ENCODE assay signal across 8 mouse cellular contexts in genomic region chr7:105726144-105726979, GRCm38 (mm10). TPM values are rescaled to one million over a fixed set of nuclear protein-coding genes. Genes with fewer than 3 reads are reported as not detected.
DNase-seq lines count a peak whose midpoint lies in the region; ATAC-seq and TF ChIP-seq lines count a peak whose summit lies in the region.

No protein-coding gene starts in this region.

- WGBS in forebrain, embryonic 14.5 days = 84% methylated on average over 4 of the region's 4 CpGs
- WGBS in limb, embryonic 13.5 days = 78% methylated on average over 4 of the region's 4 CpGs
- WGBS in midbrain, embryonic 13.5 days = 84% methylated on average over 4 of the region's 4 CpGs
- 72% methylated on average over 4 of the region's 4 CpGs for WGBS in stomach, postnatal 0 days

- intact Hi-C loops in heart, postnatal 25 days (cut with DNase I) = loop anchor here (1.0 kb wide), 1 partner anchor 92 kb away; no protein-coding TSS in a partner anchor

- no peaks in the 10 kb centered on the region for H3K4me1 ChIP-seq in forebrain, embryonic 14.5 days (ENCODE audit: control insufficient read depth, insufficient read depth, low read length)
- H3K4me1 ChIP-seq in limb, embryonic 13.5 days = no peaks in the 10 kb centered on the region
- peaks cover 17% of the 10 kb centered on the region for H3K4me1 ChIP-seq in midbrain, embryonic 13.5 days (replicated peaks)
- H3K4me1 ChIP-seq in stomach, postnatal 0 days (replicated peaks; ENCODE audit: control insufficient read depth, insufficient read depth) = no peaks in the 10 kb centered on the region

- no peak overlapping the region; the same call in 1 of the 2 replicates for H3K27ac ChIP-seq in forebrain, embryonic 14.5 days (ENCODE audit: low read depth, low read length)
- no peak overlapping the region for H3K27ac ChIP-seq in limb, embryonic 13.5 days
- H3K27ac ChIP-seq in midbrain, embryonic 13.5 days = no peak overlapping the region
- H3K27ac ChIP-seq in stomach, postnatal 0 days (replicated peaks) = no peak overlapping the region

- no peaks in the 10 kb centered on the region for H3K27me3 ChIP-seq in forebrain, embryonic 14.5 days (replicated peaks; ENCODE audit: control insufficient read depth, insufficient read depth, low read length)
- H3K27me3 ChIP-seq in limb, embryonic 13.5 days = no peaks in the 10 kb centered on the region
- H3K27me3 ChIP-seq in midbrain, embryonic 13.5 days = no peaks in the 10 kb centered on the region
- H3K27me3 ChIP-seq in stomach, postnatal 0 days (ENCODE audit: control insufficient read depth, insufficient read depth, low read length) = no peaks in the 10 kb centered on the region

- no peaks in the 10 kb centered on the region for H3K9me3 ChIP-seq in forebrain, embryonic 14.5 days (replicated peaks; ENCODE audit: control insufficient read depth, low read length)
- H3K9me3 ChIP-seq in limb, embryonic 13.5 days = no peaks in the 10 kb centered on the region
- H3K9me3 ChIP-seq in midbrain, embryonic 13.5 days = no peaks in the 10 kb centered on the region
- no peaks in the 10 kb centered on the region for H3K9me3 ChIP-seq in stomach, postnatal 0 days (ENCODE audit: control insufficient read depth, low read length)

- no peak overlapping the region for H3K4me2 ChIP-seq in forebrain, embryonic 14.5 days (ENCODE audit: low read length)
- no peak overlapping the region for H3K4me2 ChIP-seq in limb, embryonic 13.5 days (replicated peaks)
- no peak overlapping the region for H3K4me2 ChIP-seq in midbrain, embryonic 13.5 days (replicated peaks)
- H3K4me2 ChIP-seq in stomach, postnatal 0 days (replicated peaks; ENCODE audit: low read depth) = no peak overlapping the region

- peaks cover 17% of the 10 kb centered on the region for H3K36me3 ChIP-seq in forebrain, embryonic 14.5 days (ENCODE audit: control insufficient read depth, insufficient read depth, low read length)
- peaks cover 34% of the 10 kb centered on the region for H3K36me3 ChIP-seq in limb, embryonic 13.5 days
- peaks cover 15% of the 10 kb centered on the region for H3K36me3 ChIP-seq in midbrain, embryonic 13.5 days
- peaks cover under 1% of the 10 kb centered on the region; the same call in 1 of the 2 replicates for H3K36me3 ChIP-seq in stomach, postnatal 0 days (ENCODE audit: control insufficient read depth, insufficient read depth, low read length)

- peak; percentile 65 to 74 for DNase-seq in heart, adult 18-20 months
- no peak for DNase-seq in heart, postnatal 25 days (ENCODE audit: low spot score)
- peak; percentile 54 for DNase-seq in c-Kit-positive CD71-positive TER-119-positive erythroid progenitor cells, embryonic 14.5 days (ENCODE audit: low spot score)
- DNase-seq in forebrain, embryonic 14.5 days (ENCODE audit: low spot score) = peak; percentile 89
- peak; percentile 35 for DNase-seq in stomach, postnatal 0 days (ENCODE audit: low spot score)

- peak; percentile 83 for ATAC-seq in forebrain, embryonic 14.5 days
- peak; percentile 98 for ATAC-seq in inflammation-experienced regulatory T-cells, adult 6 months
- ATAC-seq in limb, embryonic 13.5 days (ENCODE audit: low FRiP score, low read depth) = peak; percentile 83
- peak; percentile 87 for ATAC-seq in midbrain, embryonic 13.5 days
- ATAC-seq in stomach, postnatal 0 days (ENCODE audit: low FRiP score, low TSS enrichment) = peak; percentile 70

- TF ChIP-seq EP300 in stomach, postnatal 0 days (optimal IDR thresholded peaks at IDR 0.05) = no peak

- peak; percentile 95 for TF ChIP-seq CTCF in stomach, postnatal 0 days (IDR thresholded peaks at IDR 0.05; ENCODE audit: low read depth)

- no peak overlapping the region for H3K9ac ChIP-seq in forebrain, embryonic 14.5 days (ENCODE audit: low read length)
- 0 out of 2 replicates have a peak overlapping the region, but pooled peaks have one; percentile 35 for H3K9ac ChIP-seq in limb, embryonic 13.5 days
- H3K9ac ChIP-seq in midbrain, embryonic 13.5 days (replicated peaks) = 0 out of 2 replicates have a peak overlapping the region, but pooled peaks have one; percentile 40
- H3K9ac ChIP-seq in stomach, postnatal 0 days (ENCODE audit: low read length) = no peak overlapping the region

- H3K4me3 ChIP-seq in forebrain, embryonic 14.5 days (ENCODE audit: low read depth, low read length) = no peak overlapping the region
- H3K4me3 ChIP-seq in limb, embryonic 13.5 days = no peak overlapping the region
- H3K4me3 ChIP-seq in midbrain, embryonic 13.5 days (replicated peaks) = no peak overlapping the region
- H3K4me3 ChIP-seq in stomach, postnatal 0 days (ENCODE audit: low read depth, low read length) = no peak overlapping the region

RNA-seq across cellular contexts. Expression of gene Ilk, which starts 10.0 kb away (rescaled TPM):
- total RNA-seq in heart, adult 18-20 months (2021) = 10 to 100 TPM; 75.0 to 75.7 TPM
- total RNA-seq in heart, postnatal 25 days (2021) = 100 to 1,000 TPM in 1 of 2 experiments, 10 to 100 TPM in 1; 94.4 to 104 TPM
- polyA plus RNA-seq in forebrain, embryonic 14.5 days (2014; fragmentation: Nextera tagmentation; extraction: Ambion mirVana) = 207 and 214 TPM in 2 replicates
- 100 to 1,000 TPM; 152 to 175 (median 153) TPM for polyA plus RNA-seq in inflammation-experienced regulatory T-cells, adult 6 months (2017; shearing (Covaris generic))
- polyA plus RNA-seq in limb, embryonic 13.5 days (2015; fragmentation: Nextera tagmentation; extraction: Ambion mirVana) = 312 and 317 TPM in 2 replicates
- 180 and 198 TPM in 2 replicates for polyA plus RNA-seq in midbrain, embryonic 13.5 days (2015; fragmentation: Nextera tagmentation; extraction: Ambion mirVana)
- polyA plus RNA-seq in stomach, postnatal 0 days (2015; fragmentation: Nextera tagmentation; extraction: Ambion mirVana) = 265 and 289 TPM in 2 replicates

RNA-seq across cellular contexts. Expression of gene Rrp8, which starts 10.8 kb away (rescaled TPM):
- 10 to 100 TPM in 1 of 2 experiments, 1 to 10 TPM in 1; 9.6 to 14.5 TPM for total RNA-seq in heart, adult 18-20 months (2021)
- 1 to 10 TPM; 9.5 TPM for total RNA-seq in heart, postnatal 25 days (2021)
- 19.3 and 20.3 TPM in 2 replicates for polyA plus RNA-seq in forebrain, embryonic 14.5 days (2014; fragmentation: Nextera tagmentation; extraction: Ambion mirVana)
- 10 to 100 TPM; 14.9 to 21.8 (median 19.9) TPM for polyA plus RNA-seq in inflammation-experienced regulatory T-cells, adult 6 months (2017; shearing (Covaris generic))
- polyA plus RNA-seq in limb, embryonic 13.5 days (2015; fragmentation: Nextera tagmentation; extraction: Ambion mirVana) = 44.0 and 44.3 TPM in 2 replicates
- 29.2 and 30.5 TPM in 2 replicates for polyA plus RNA-seq in midbrain, embryonic 13.5 days (2015; fragmentation: Nextera tagmentation; extraction: Ambion mirVana)
- 16.6 and 21.3 TPM in 2 replicates for polyA plus RNA-seq in stomach, postnatal 0 days (2015; fragmentation: Nextera tagmentation; extraction: Ambion mirVana)

RNA-seq across cellular contexts. Expression of gene Taf10, which starts 17.8 kb away (rescaled TPM):
- 100 to 1,000 TPM in 1 of 2 experiments, 10 to 100 TPM in 1; 94.8 to 120 TPM for total RNA-seq in heart, adult 18-20 months (2021)
- 10 to 100 TPM; 90.1 to 90.3 TPM for total RNA-seq in heart, postnatal 25 days (2021)
- 116 and 164 TPM in 2 replicates for polyA plus RNA-seq in forebrain, embryonic 14.5 days (2014; fragmentation: Nextera tagmentation; extraction: Ambion mirVana)
- polyA plus RNA-seq in inflammation-experienced regulatory T-cells, adult 6 months (2017; shearing (Covaris generic)) = 10 to 100 TPM; 12.4 to 25.1 (median 14.3) TPM
- polyA plus RNA-seq in limb, embryonic 13.5 days (2015; fragmentation: Nextera tagmentation; extraction: Ambion mirVana) = 118 and 133 TPM in 2 replicates
- 109 and 127 TPM in 2 replicates for polyA plus RNA-seq in midbrain, embryonic 13.5 days (2015; fragmentation: Nextera tagmentation; extraction: Ambion mirVana)
- polyA plus RNA-seq in stomach, postnatal 0 days (2015; fragmentation: Nextera tagmentation; extraction: Ambion mirVana) = 109 and 118 TPM in 2 replicates

RNA-seq across cellular contexts. Expression of gene Tpp1, which starts 25.7 kb away (rescaled TPM):
- total RNA-seq in heart, adult 18-20 months (2021) = 10 to 100 TPM; 39.1 to 52.2 TPM
- 10 to 100 TPM; 37.4 to 40.7 TPM for total RNA-seq in heart, postnatal 25 days (2021)
- polyA plus RNA-seq in forebrain, embryonic 14.5 days (2014; fragmentation: Nextera tagmentation; extraction: Ambion mirVana) = 41.1 and 44.3 TPM in 2 replicates
- polyA plus RNA-seq in inflammation-experienced regulatory T-cells, adult 6 months (2017; shearing (Covaris generic)) = 100 to 1,000 TPM in 2 of 3 experiments, 10 to 100 TPM in 1; 92.5 to 132 (median 131) TPM
- polyA plus RNA-seq in limb, embryonic 13.5 days (2015; fragmentation: Nextera tagmentation; extraction: Ambion mirVana) = 42.5 and 50.8 TPM in 2 replicates
- polyA plus RNA-seq in midbrain, embryonic 13.5 days (2015; fragmentation: Nextera tagmentation; extraction: Ambion mirVana) = 35.6 and 41.1 TPM in 2 replicates
- polyA plus RNA-seq in stomach, postnatal 0 days (2015; fragmentation: Nextera tagmentation; extraction: Ambion mirVana) = 46.1 and 52.6 TPM in 2 replicates

Comparison
In these comparisons a context has a peak if more than half of its experiments do, and no peak if none do; other contexts are left out.
1. H3K9ac ChIP-seq: peak in limb, embryonic 13.5 days (single experiment) and midbrain, embryonic 13.5 days (single experiment); none in forebrain, embryonic 14.5 days (single experiment) and stomach, postnatal 0 days (single experiment).
2. Peak in every context shown above with its lines, with median percentiles within 50 percentile points of each other: ATAC-seq.